Mouse (Mus musculus) inflammation-experienced regulatory T-cells, adult 16 weeks (primary cell): Measurements from ENCODE around the gene Fam107a. TPM values are rescaled to one million over a fixed set of nuclear protein-coding genes. Genes with fewer than 3 reads are reported as not detected.

Experiments
- polyA plus RNA-seq: library from polyadenylated mRNA; unstranded; fragments of 100-300 nt; shearing (Covaris generic); gene quantifications from one replicate; pipeline ENCODE4 v1.2.1, GENCODE M21; 2017

Gene Fam107a
- not detected for polyA plus RNA-seq

GRCm38 (mm10) chr14:8317194-8318097, at the start of gene Fam107a:
Fam107a (minus strand) TSS chr14:8318023.

GRCm38 (mm10) chr14:8259166-8259565, 58.7 kb downstream of the Fam107a start, which contains the start of gene Acox2:
Acox2 (minus strand) TSS chr14:8259353.

Other genes with a start within 250 kb of the Fam107a start
- gene Rpp14, start 237.7 kb downstream of the Fam107a start, polyA plus RNA-seq = 45.1 TPM
- gene Pxk, start 219.8 kb downstream of the Fam107a start, polyA plus RNA-seq = 40.2 TPM
- 172 TPM for gene Pdhb, start 145.0 kb downstream of the Fam107a start, polyA plus RNA-seq
- 1.1 TPM for gene Kctd6, start 103.9 kb downstream of the Fam107a start, polyA plus RNA-seq
- gene Acox2, start 58.7 kb downstream of the Fam107a start, polyA plus RNA-seq = not detected
- not detected for gene Oit1, start 60.7 kb upstream of the Fam107a start, polyA plus RNA-seq